Comparison of ENCODE assay signal across 15 mouse cellular contexts in the genomic region with DNA sequence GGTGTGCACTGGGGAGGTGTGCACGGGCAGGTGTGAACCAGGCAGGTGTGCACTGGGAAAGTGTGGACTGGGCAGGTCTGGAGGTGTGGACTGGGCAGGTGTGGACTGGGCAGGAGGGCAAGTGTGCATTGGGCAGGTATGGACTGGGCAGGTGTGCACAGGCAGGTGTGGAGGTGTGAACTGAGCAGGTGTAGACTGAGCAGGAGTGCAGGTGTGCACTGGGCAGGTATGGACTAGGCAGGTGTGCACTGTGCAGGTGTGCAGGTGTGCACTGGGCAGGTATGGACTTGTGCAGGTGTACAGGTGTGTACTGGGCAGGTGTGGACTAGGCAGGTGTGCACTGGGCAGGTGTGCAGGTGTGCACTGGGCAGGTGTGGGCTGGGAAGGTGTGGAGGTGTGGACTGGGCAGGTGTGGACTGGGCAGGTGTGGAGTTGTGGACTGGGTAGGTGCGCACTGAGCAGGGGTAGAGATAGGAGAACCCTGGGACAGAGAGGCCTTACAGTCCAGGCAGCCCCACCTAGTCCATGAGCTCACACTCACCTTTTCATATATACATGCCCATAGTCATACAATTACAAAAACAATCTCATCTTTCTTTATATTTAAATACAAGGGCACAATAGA. TPM values are rescaled to one million over a fixed set of nuclear protein-coding genes. Genes with fewer than 3 reads are reported as not detected.
DNase-seq lines count a peak whose midpoint lies in the region; ATAC-seq lines count a peak whose summit lies in the region.
"Had no signal": no experiment of that assay in that cellular context is flagged by ENCODE, and none has a peak within 500 bp of the region (broad histone marks: within the 10 kb centered on the region; RNA-seq: fewer than 3 reads in every experiment).

No protein-coding gene starts in this region.

- H3K36me3 ChIP-seq in liver, embryonic 12.5 days: no peaks in the 10 kb centered on the region
- H3K36me3 ChIP-seq in embryonic facial prominence, embryonic 12.5 days: no peaks in the 10 kb centered on the region
- no peaks in the 10 kb centered on the region for H3K36me3 ChIP-seq in hindbrain, embryonic 12.5 days
- no peaks in the 10 kb centered on the region for H3K36me3 ChIP-seq in midbrain, embryonic 16.5 days (ENCODE audit: control insufficient read depth, insufficient read depth, low read length)

- H3K4me1 ChIP-seq in liver, embryonic 12.5 days: no peaks in the 10 kb centered on the region
- H3K4me1 ChIP-seq in embryonic facial prominence, embryonic 12.5 days: no peaks in the 10 kb centered on the region
- 0 out of 2 replicates have a peak, but pooled peaks cover 3% of the 10 kb centered on the region for H3K4me1 ChIP-seq in hindbrain, embryonic 12.5 days
- 0 out of 2 replicates have a peak, but pooled peaks cover 8% of the 10 kb centered on the region for H3K4me1 ChIP-seq in midbrain, embryonic 16.5 days (ENCODE audit: control insufficient read depth, insufficient read depth, low read length)

- no peak overlapping the region for H3K27ac ChIP-seq in liver, embryonic 12.5 days
- H3K27ac ChIP-seq in embryonic facial prominence, embryonic 12.5 days: no peak overlapping the region
- H3K27ac ChIP-seq in hindbrain, embryonic 12.5 days: no peak overlapping the region
- H3K27ac ChIP-seq in midbrain, embryonic 16.5 days (ENCODE audit: low read length): no peak overlapping the region
- H3K27ac ChIP-seq: gastrocnemius, adult 2 months had no signal

- H3K9me3 ChIP-seq in liver, embryonic 12.5 days (replicated peaks): peaks cover 6% of the 10 kb centered on the region; the same call in 1 of the 2 replicates
- no peaks in the 10 kb centered on the region for H3K9me3 ChIP-seq in embryonic facial prominence, embryonic 12.5 days
- H3K9me3 ChIP-seq in hindbrain, embryonic 12.5 days (replicated peaks): no peaks in the 10 kb centered on the region
- H3K9me3 ChIP-seq in midbrain, embryonic 16.5 days (replicated peaks; ENCODE audit: control insufficient read depth, low read length, poor library complexity, severe bottlenecking): no peaks in the 10 kb centered on the region

- no peak overlapping the region for H3K4me2 ChIP-seq in liver, embryonic 12.5 days
- H3K4me2 ChIP-seq in embryonic facial prominence, embryonic 12.5 days (replicated peaks): no peak overlapping the region
- H3K4me2 ChIP-seq in hindbrain, embryonic 12.5 days (replicated peaks): no peak overlapping the region
- H3K4me2 ChIP-seq in midbrain, embryonic 16.5 days (ENCODE audit: low read length): no peak overlapping the region

- WGBS in liver, embryonic 12.5 days (ENCODE audit: insufficient replicate concordance): 81% methylated on average over 2 of the region's 2 CpGs
- 98% methylated on average over 2 of the region's 2 CpGs for WGBS in embryonic facial prominence, embryonic 12.5 days
- WGBS in hindbrain, embryonic 12.5 days: 96% methylated on average over 2 of the region's 2 CpGs
- WGBS in midbrain, embryonic 16.5 days: 89% methylated on average over 2 of the region's 2 CpGs

- no peak overlapping the region for H3K4me3 ChIP-seq in liver, embryonic 12.5 days
- H3K4me3 ChIP-seq in embryonic facial prominence, embryonic 12.5 days: no peak overlapping the region
- H3K4me3 ChIP-seq in hindbrain, embryonic 12.5 days: no peak overlapping the region
- H3K4me3 ChIP-seq in midbrain, embryonic 16.5 days (ENCODE audit: low read depth, low read length): no peak overlapping the region
- H3K4me3 ChIP-seq: gastrocnemius, adult 2 months had no signal

- peak; percentile 15; the same call in 1 of the 2 replicates for ATAC-seq in liver, embryonic 12.5 days
- ATAC-seq in embryonic facial prominence, embryonic 12.5 days (ENCODE audit: insufficient number of reproducible peaks, insufficient read depth, low FRiP score, low TSS enrichment): 0 out of 2 replicates have a peak, but pooled peaks have one; percentile 41
- peak; percentile 57 for ATAC-seq in hindbrain, embryonic 12.5 days (ENCODE audit: low FRiP score)
- 0 out of 2 replicates have a peak, but pooled peaks have one; percentile 40 for ATAC-seq in midbrain, embryonic 16.5 days
- ATAC-seq: intestine, postnatal 0 days had no signal

- no peak overlapping the region for H3K9ac ChIP-seq in liver, embryonic 12.5 days
- no peak overlapping the region for H3K9ac ChIP-seq in embryonic facial prominence, embryonic 12.5 days
- no peak overlapping the region for H3K9ac ChIP-seq in hindbrain, embryonic 12.5 days
- H3K9ac ChIP-seq in midbrain, embryonic 16.5 days (ENCODE audit: low read depth, low read length): no peak overlapping the region

- no peaks in the 10 kb centered on the region for H3K27me3 ChIP-seq in liver, embryonic 12.5 days (replicated peaks)
- H3K27me3 ChIP-seq in embryonic facial prominence, embryonic 12.5 days: no peaks in the 10 kb centered on the region
- no peaks in the 10 kb centered on the region for H3K27me3 ChIP-seq in hindbrain, embryonic 12.5 days
- no peaks in the 10 kb centered on the region for H3K27me3 ChIP-seq in midbrain, embryonic 16.5 days (ENCODE audit: control insufficient read depth, insufficient read depth, low read depth, low read length)
- H3K27me3 ChIP-seq: CH12.LX had no signal

- DNase-seq in liver (no peak), adipocyte (ENCODE audit: low spot score) (no peak)
- no peak for DNase-seq in thymus, postnatal 36 days
- DNase-seq: adrenal gland, postnatal 10 days; gastrocnemius, adult 2 months had no signal

RNA-seq across cellular contexts. Expression of gene 4930470P17Rik, which starts 31.3 kb away (rescaled TPM):
- polyA plus RNA-seq in liver, embryonic 12.5 days (2016; fragmentation: Nextera tagmentation; extraction: Ambion mirVana): not detected in 2 replicates
- not detected in 2 replicates for polyA plus RNA-seq in embryonic facial prominence, embryonic 12.5 days (2016; fragmentation: Nextera tagmentation; extraction: Ambion mirVana)
- not detected in 2 replicates for polyA plus RNA-seq in hindbrain, embryonic 12.5 days (2016; fragmentation: Nextera tagmentation; extraction: Ambion mirVana)
- polyA plus RNA-seq in midbrain, embryonic 16.5 days (2015; fragmentation: Nextera tagmentation; extraction: Ambion mirVana): 0.15 TPM in 1 of 2 replicates, not detected in the other
- polyA plus RNA-seq: cortical plate, adult 2 months; heart, postnatal 0 days; intestine, postnatal 0 days; lung, embryonic 16.5 days; spleen, adult 2 months had no signal
